Mouse (Mus musculus) adrenal gland, adult 10 weeks (tissue): ENCODE measurements around the gene Olfr1126. TPM values are rescaled to one million over a fixed set of nuclear protein-coding genes. Genes with fewer than 3 reads are reported as not detected.

Experiments used
- polyA plus RNA-seq: library from polyadenylated mRNA; stranded (reverse); fragments of 350-450 nt; fragmentation: Illumina TruSeq; extraction: RNeasy Lipid Tissue Mini Kit (QIAGEN cat#74804); gene quantifications from one replicate; pipeline ENCODE4 v1.2.3, GENCODE M21; 2014; ENCODE audit warnings: low read depth, low replicate concordance

The Olfr1126 gene
- polyA plus RNA-seq, result not detected

GRCm38 (mm10) chr2:87453662-87454061 is at the start of gene Olfr1126:
Gene Olfr1126 (plus strand): TSS chr2:87453962.

DNA sequence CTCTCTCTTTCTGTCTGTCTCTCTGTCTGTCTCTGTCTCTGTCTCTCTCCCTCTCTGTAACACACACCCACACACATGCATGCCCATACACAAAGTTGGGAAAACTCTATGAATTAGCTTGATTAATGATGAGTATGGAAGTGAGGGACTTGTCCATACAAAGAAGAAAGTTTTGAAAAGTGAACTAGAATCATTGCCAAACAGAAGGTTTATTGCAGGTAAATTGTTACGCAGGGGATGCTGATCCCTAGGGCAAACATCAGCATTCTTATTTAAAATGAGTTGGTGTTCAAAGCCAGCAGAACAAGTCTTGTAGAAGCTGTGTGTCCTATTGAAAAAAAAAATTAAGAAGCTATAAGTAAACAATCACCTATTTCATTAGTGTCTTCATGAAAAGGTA is 37.4 kb upstream of the Olfr1126 start, which contains the start of gene Olfr1123:
Gene Olfr1123 (plus strand): TSS at position 301 of the 400 bp plus-strand sequence.

DNA sequence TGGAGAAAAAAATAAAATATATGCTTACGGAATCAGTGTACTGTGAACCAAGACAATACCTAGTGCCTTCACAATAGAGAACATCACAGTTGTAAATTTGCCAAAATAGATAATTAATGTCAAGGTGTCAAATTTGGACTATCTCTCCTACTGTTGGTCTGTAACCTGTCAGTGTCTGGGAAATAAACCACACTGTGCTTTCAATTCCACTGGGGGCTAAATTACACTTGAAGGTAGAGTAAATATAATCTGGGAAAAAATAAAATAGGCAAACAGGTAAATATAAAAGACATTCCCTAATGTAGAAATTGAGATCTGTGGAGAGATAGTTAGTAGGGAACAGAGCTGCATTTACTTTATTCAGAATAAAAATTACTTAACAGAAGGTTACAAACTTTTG is 23.8 kb upstream of the Olfr1126 start, which contains the start of gene Olfr1124:
Gene Olfr1124 (plus strand): TSS at position 301 of the 400 bp plus-strand sequence.

DNA sequence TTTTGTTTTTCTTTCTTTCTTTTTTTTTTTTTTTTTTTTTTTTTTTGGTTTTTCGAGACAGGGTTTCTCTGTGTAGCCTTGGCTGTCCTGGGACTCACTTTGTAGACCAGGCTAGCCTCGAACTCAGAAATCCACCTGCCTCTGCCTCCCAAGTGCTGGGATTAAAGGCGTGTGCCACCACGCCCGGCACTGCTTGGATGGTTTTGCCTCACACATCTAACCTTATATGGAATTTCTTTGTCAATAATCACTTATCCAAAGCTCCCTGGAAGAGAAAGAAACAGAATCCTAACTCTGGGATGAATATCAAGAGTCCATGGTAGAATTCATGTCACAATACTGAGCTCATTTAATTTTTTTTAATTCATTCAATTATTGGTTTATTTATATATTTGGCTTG is 43.2 kb downstream of the Olfr1126 start, which contains the start of gene Pramel7:
Gene Pramel7 (minus strand): TSS at position 101 of the 400 bp plus-strand sequence.

GRCm38 (mm10) chr2:87506265-87506664 is 52.5 kb downstream of the Olfr1126 start, which contains the start of gene Pramel6:
Gene Pramel6 (plus strand): TSS chr2:87506565.

Other genes with a start within 250 kb of the Olfr1126 start
- gene Olfr1113, start 245.0 kb upstream of the Olfr1126 start, polyA plus RNA-seq, result not detected
- not detected for gene Olfr1115, start 205.9 kb upstream of the Olfr1126 start, polyA plus RNA-seq
- gene Olfr1116, start 186.4 kb upstream of the Olfr1126 start, polyA plus RNA-seq, result not detected
- gene Olfr1118, start 146.4 kb upstream of the Olfr1126 start, polyA plus RNA-seq, result not detected
- gene Olfr1120, start 99.1 kb upstream of the Olfr1126 start, polyA plus RNA-seq, result not detected
- not detected for gene Olfr1121, start 84.1 kb upstream of the Olfr1126 start, polyA plus RNA-seq
- not detected for gene Olfr1122, start 68.1 kb upstream of the Olfr1126 start, polyA plus RNA-seq
- gene Olfr1123, start 37.3 kb upstream of the Olfr1126 start, polyA plus RNA-seq, result not detected
- gene Olfr1124, start 23.7 kb upstream of the Olfr1126 start, polyA plus RNA-seq, result not detected
- gene Pramel7, start 43.1 kb downstream of the Olfr1126 start, polyA plus RNA-seq, result not detected
- not detected for gene Pramel6, start 52.6 kb downstream of the Olfr1126 start, polyA plus RNA-seq
- gene Olfr153, start 77.8 kb downstream of the Olfr1126 start, polyA plus RNA-seq, result not detected
- gene Olfr1128, start 91.6 kb downstream of the Olfr1126 start, polyA plus RNA-seq, result not detected
- not detected for gene Olfr1129, start 119.9 kb downstream of the Olfr1126 start, polyA plus RNA-seq
- not detected for gene Olfr1130, start 152.2 kb downstream of the Olfr1126 start, polyA plus RNA-seq
- gene Olfr1131, start 173.1 kb downstream of the Olfr1126 start, polyA plus RNA-seq, result not detected
- not detected for gene Olfr1132, start 183.6 kb downstream of the Olfr1126 start, polyA plus RNA-seq
- not detected for gene Olfr1133, start 193.4 kb downstream of the Olfr1126 start, polyA plus RNA-seq
- gene Olfr1134, start 204.5 kb downstream of the Olfr1126 start, polyA plus RNA-seq, result not detected
- gene Olfr1135, start 219.7 kb downstream of the Olfr1126 start, polyA plus RNA-seq, result not detected
- gene Olfr1136, start 240.0 kb downstream of the Olfr1126 start, polyA plus RNA-seq, result not detected